Mouse (Mus musculus) kidney, embryonic 15.5 days (tissue): ENCODE data around the gene 4930519P11Rik. TPM values are rescaled to one million over a fixed set of nuclear protein-coding genes. Genes with fewer than 3 reads are reported as not detected.

ENCODE experiments used
- ATAC-seq: fragments of 200-750 bp; cut with Nextera tagmentation; replicated peaks from 2 replicates; pipeline ENCODE4 v1.8.0; 2017; ENCODE audit warnings: moderate TSS enrichment; ENCODE audit not compliant: low FRiP score
- H3K27ac ChIP-seq: fragments of 300-500 bp; sonication (generic); 2 replicates; pipeline ENCODE4 v1.5.1; 2015; ENCODE audit warnings: mild to moderate bottlenecking, inconsistent platforms
- H3K27me3 ChIP-seq: fragments of 300-500 bp; sonication (generic); 2 replicates; pipeline ENCODE4 v1.6.1; 2015; ENCODE audit warnings: inconsistent platforms
- H3K36me3 ChIP-seq: fragments of 300-500 bp; sonication (generic); 2 replicates; pipeline ENCODE4 v1.6.1; 2015; ENCODE audit warnings: inconsistent platforms
- H3K4me1 ChIP-seq: fragments of 300-500 bp; sonication (generic); 2 replicates; pipeline ENCODE4 v1.6.1; 2015; ENCODE audit warnings: inconsistent platforms
- H3K4me2 ChIP-seq: fragments of 300-500 bp; sonication (generic); 2 replicates; pipeline ENCODE4 v1.6.1; 2015; ENCODE audit warnings: moderate library complexity, mild to moderate bottlenecking, inconsistent platforms
- H3K4me3 ChIP-seq: fragments of 300-500 bp; sonication (generic); replicated peaks from 2 replicates; pipeline ENCODE4 v1.5.1; 2015; ENCODE audit warnings: mild to moderate bottlenecking, inconsistent platforms
- H3K9ac ChIP-seq: fragments of 300-500 bp; sonication (generic); 2 replicates; pipeline ENCODE4 v1.6.1; 2015; ENCODE audit warnings: mild to moderate bottlenecking, inconsistent platforms
- H3K9me3 ChIP-seq: fragments of 300-500 bp; sonication (generic); replicated peaks from 2 replicates; pipeline ENCODE4 v1.6.1; 2016; ENCODE audit warnings: inconsistent platforms
- WGBS: fragments of 180-500 bp; shearing (Covaris S2); methylation state at CpG from one replicate; pipeline ENCODE4 v1.1.7; 2015; ENCODE audit warnings: mixed read lengths; 5-methylcytosine and 5-hydroxymethylcytosine counted together
- polyA plus RNA-seq: library from polyadenylated mRNA; unstranded; fragments of >200 nt; fragmentation: Nextera tagmentation; extraction: Ambion mirVana; gene quantifications from 2 replicates; pipeline ENCODE4 v1.2.1, GENCODE M21; 2015

4930519P11Rik gene
- polyA plus RNA-seq: 0.62 TPM in 1 of 2 replicates, not detected in the other

DNA sequence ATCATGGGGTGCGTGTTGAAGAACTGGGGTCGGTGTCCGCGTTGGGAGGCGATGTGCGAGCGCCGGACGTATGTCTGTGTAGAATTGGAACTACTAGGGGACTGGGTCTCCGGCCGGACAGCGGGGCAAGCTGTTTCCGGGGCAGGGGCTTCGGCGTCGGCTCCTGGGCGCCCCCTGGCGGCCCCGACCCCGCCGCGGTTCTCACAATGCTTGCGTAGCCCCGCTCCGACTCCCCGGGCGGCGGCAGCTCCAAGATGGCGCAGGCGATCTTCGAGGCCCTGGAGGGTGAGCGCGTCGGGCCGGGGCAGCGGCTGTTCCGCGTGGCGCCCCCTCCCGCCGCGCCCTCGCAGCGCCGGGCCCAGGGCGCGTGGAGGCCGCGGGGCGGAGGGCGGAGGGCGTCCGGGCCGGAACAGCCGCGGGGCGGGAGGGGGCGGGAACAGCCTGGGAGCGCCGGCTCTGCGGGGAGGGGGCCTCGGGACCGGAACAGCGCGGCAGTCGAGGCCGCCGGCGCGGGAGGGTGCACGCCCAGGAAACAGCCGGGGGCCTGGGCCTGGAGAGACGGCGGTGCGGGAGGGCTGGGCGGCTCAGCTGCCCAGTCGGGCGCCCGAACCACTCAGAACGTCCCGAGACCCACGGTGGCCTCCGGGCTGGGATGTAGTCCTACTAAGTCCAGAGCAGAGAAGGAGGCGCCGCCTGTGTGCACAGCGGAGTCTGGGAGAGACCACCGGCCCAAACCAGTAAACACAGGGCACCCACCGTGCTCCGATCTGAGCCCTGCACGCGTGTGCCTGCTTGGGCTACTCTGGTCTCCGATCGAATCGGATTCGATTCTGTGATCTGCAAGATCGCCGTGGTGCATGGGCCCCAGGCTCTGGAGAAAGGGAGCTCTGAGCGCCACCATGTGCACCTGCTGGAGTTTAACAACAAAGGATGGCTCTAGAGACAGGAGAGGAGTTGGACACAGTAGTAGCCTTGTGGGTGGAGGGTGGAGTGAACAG is at the start of gene 4930519P11Rik, which contains the start of gene Zfp341:
Gene 4930519P11Rik, minus strand, starts transcription at position 320 of the 998 bp plus-strand sequence.
Gene Zfp341, plus strand, starts transcription at position 180 of the 998 bp plus-strand sequence.
- H3K36me3 ChIP-seq: no peaks in the 10 kb centered on the region
- peak; percentile 95 for ATAC-seq
- under 1% methylated on average over 88 of the region's 98 CpGs for WGBS

DNA sequence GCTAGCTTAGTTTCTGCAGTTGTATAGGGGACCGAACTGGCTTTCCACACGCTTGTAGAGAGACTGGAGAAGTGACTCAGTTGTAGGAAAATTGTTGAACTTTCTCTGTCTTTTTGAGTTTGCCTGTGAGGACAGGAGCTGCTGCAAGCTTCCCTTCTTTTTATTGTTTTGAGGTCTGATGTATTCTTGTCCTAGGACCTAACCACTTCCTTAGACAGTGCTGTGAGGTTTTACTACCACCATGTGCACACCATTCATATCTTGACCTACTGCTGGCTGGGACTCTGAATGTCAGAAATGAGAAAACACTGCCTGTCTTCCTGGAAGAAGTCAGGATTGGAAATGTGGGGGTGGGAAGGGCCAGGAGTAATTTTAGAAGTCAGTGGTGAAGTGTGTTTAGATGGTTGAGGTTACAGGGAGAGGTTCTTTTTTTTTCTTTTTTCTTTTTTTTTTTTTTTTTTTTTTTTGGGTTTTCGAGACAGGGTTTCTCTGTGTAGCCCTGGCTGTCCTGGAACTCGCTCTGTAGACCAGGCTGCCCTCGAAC is 46.4 kb upstream of the 4930519P11Rik start:
- H3K27me3 ChIP-seq: no peaks in the 10 kb centered on the region
- WGBS: 82% methylated on average over 5 of the region's 5 CpGs
- H3K4me1 ChIP-seq: peaks cover 24% of the 10 kb centered on the region
- ATAC-seq: no peak
- H3K4me3 ChIP-seq: no peak overlapping the region; the same call in 1 of the 2 replicates
- peak overlapping the region; percentile 81 for H3K4me2 ChIP-seq
- H3K9ac ChIP-seq: no peak overlapping the region
- no peak overlapping the region; the same call in 1 of the 2 replicates for H3K27ac ChIP-seq
- peaks cover 21% of the 10 kb centered on the region for H3K36me3 ChIP-seq
- H3K9me3 ChIP-seq: no peaks in the 10 kb centered on the region

More for the DNA sequence above, at the start of gene 4930519P11Rik, which contains the start of gene Zfp341:
- peak within 1 kb of the TSS; percentile 81 for H3K4me2 ChIP-seq
- H3K27me3 ChIP-seq: peaks cover 2% of the 10 kb centered on the region; the same call in 1 of the 2 replicates
- H3K9ac ChIP-seq: peak within 1 kb of the TSS; percentile 75
- H3K4me1 ChIP-seq: peaks cover 26% of the 10 kb centered on the region
- peak within 1 kb of the TSS; percentile 60 for H3K4me3 ChIP-seq
- peak within 1 kb of the TSS; percentile 99 for H3K27ac ChIP-seq
- no peaks in the 10 kb centered on the region for H3K9me3 ChIP-seq

DNA sequence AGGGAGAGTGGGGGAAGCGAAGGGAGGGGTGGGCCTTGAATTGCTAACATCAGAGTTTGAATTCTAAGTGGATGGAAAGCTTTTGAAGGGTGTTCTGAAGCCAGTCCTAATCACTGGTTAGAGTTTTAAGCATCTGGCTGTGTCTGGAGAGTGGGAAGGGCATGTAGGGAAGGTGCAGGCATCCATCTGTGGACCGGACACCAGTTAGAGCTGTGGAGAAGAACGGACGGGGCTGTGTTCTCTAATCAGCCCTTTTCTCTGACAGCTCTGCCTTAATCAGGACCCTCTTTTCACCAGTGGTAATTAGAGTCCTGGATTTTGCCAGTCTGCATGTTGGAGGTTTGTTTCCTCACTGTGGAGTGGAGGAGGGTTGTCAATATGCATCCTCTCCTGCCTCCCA is 45.8 kb upstream of the 4930519P11Rik start:
- Histone ChIP-seq H3K27ac (no peak overlapping the region; the same call in 1 of the 2 replicates), H3K9me3 (no peaks in the 10 kb centered on the region), H3K9ac (peak overlapping the region; percentile 88; the same call in 1 of the 2 replicates), H3K4me3 (peak overlapping the region; percentile 93; the same call in 1 of the 2 replicates), H3K4me1 (peaks cover 24% of the 10 kb centered on the region), H3K4me2 (peak overlapping the region; percentile 81), H3K36me3 (peaks cover 21% of the 10 kb centered on the region), H3K27me3 (no peaks in the 10 kb centered on the region)
- ATAC-seq: no peak
- WGBS: 71% methylated on average over 4 of the region's 4 CpGs

- H3K9me3 ChIP-seq: no peaks in the 10 kb centered on the region
- H3K27me3 ChIP-seq: no peaks in the 10 kb centered on the region
- H3K27ac ChIP-seq: peak overlapping the region; percentile 89
- H3K4me2 ChIP-seq: peak overlapping the region; percentile 81
- peak overlapping the region; percentile 93 for H3K4me3 ChIP-seq
- WGBS: 5% methylated on average over 12 of the region's 12 CpGs
- peak; percentile 27 for ATAC-seq
- H3K36me3 ChIP-seq: peaks cover 15% of the 10 kb centered on the region
- H3K4me1 ChIP-seq: peaks cover 24% of the 10 kb centered on the region
- H3K9ac ChIP-seq: peak overlapping the region; percentile 88
Observed at GRCm38 (mm10) chr2:154657486-154658237, 44.4 kb upstream of the 4930519P11Rik start.

- ATAC-seq: peak; percentile 99
- peak overlapping the region; percentile 93 for H3K4me3 ChIP-seq
- H3K27ac ChIP-seq: peak overlapping the region; percentile 89
- no peaks in the 10 kb centered on the region for H3K27me3 ChIP-seq
- peak overlapping the region; percentile 81 for H3K4me2 ChIP-seq
- no peaks in the 10 kb centered on the region for H3K9me3 ChIP-seq
- peaks cover 10% of the 10 kb centered on the region for H3K36me3 ChIP-seq
- under 1% methylated on average over 67 of the region's 67 CpGs for WGBS
- H3K4me1 ChIP-seq: peaks cover 24% of the 10 kb centered on the region
- peak overlapping the region; percentile 88 for H3K9ac ChIP-seq
Observed at GRCm38 (mm10) chr2:154656710-154657485, 43.7 kb upstream of the 4930519P11Rik start.

- WGBS: 59% methylated on average over 2 of the region's 2 CpGs
- Histone ChIP-seq H3K9ac (0 out of 2 replicates have a peak overlapping the region, but pooled peaks have one; percentile 24), H3K4me1 (peaks cover 24% of the 10 kb centered on the region), H3K36me3 (peaks cover 4% of the 10 kb centered on the region), H3K27me3 (no peaks in the 10 kb centered on the region), H3K9me3 (no peaks in the 10 kb centered on the region), H3K4me3 (peak overlapping the region; percentile 93), H3K4me2 (peak overlapping the region; percentile 56), H3K27ac (peak overlapping the region; percentile 64)
- ATAC-seq: no peak
Observed at GRCm38 (mm10) chr2:154655878-154656414, 42.7 kb upstream of the 4930519P11Rik start.

- no peak overlapping the region for H3K4me2 ChIP-seq
- no peaks in the 10 kb centered on the region for H3K27me3 ChIP-seq
- ATAC-seq: no peak
- H3K4me1 ChIP-seq: peaks cover 24% of the 10 kb centered on the region
- H3K4me3 ChIP-seq: no peak overlapping the region
- no peak overlapping the region for H3K27ac ChIP-seq
- 95% methylated on average over 12 of the region's 12 CpGs for WGBS
- no peaks in the 10 kb centered on the region for H3K36me3 ChIP-seq
- H3K9me3 ChIP-seq: no peaks in the 10 kb centered on the region
- H3K9ac ChIP-seq: no peak overlapping the region
Observed at GRCm38 (mm10) chr2:154654976-154655375, 41.7 kb upstream of the 4930519P11Rik start.

DNA sequence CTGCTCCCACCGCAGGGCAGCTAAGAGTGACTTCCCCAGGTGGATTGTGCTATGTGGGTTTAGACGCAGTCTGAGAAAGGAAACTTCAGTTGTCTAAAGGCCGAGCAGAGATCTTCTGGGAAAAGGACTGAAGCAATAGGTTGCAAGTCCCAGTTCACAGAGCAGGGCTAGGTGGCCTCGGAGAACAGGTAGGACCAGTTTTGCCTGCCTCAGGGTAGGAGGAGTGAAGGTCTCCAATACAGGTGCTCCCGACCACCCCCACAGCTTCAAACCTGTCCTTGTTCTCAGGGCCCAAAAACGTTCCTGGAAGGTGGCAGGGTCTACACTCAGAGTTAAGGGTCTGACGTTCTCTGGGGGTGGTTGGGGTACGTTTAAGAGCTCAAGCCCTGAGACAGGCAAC is 38.1 kb upstream of the 4930519P11Rik start, which contains the start of gene Chmp4b:
Gene Chmp4b, plus strand, starts transcription at position 343 of the 400 bp plus-strand sequence.
- no peaks in the 10 kb centered on the region for H3K27me3 ChIP-seq
- peak within 1 kb of the TSS; percentile 88 for H3K27ac ChIP-seq
- H3K9ac ChIP-seq: no peak within 1 kb of the TSS
- H3K4me3 ChIP-seq: no peak within 1 kb of the TSS
- ATAC-seq: peak; percentile 59
- H3K4me2 ChIP-seq: 0 out of 2 replicates have a peak within 1 kb of the TSS, but pooled peaks have one; percentile 12
- H3K4me1 ChIP-seq: peaks cover 13% of the 10 kb centered on the region
- H3K36me3 ChIP-seq: no peaks in the 10 kb centered on the region
- 44% methylated on average over 8 of the region's 8 CpGs for WGBS
- H3K9me3 ChIP-seq: no peaks in the 10 kb centered on the region

DNA sequence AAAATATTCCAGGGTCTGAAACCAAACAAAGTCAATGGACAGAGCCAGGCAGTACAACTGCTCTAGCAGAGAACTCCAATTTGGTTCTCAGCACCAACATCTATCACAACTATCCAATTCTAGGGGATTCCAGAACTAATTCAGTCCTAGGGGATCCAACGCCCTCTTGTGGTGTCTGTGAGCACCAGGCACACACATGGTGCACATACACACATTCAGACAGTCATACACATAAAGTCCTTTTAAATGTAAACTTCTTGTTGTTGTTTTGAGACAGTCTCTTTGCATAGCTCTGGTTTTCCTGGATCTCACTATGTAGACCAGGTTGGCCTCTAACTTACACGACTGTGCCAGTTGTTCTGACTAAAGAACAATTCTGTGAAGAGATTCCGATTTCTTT is 37.2 kb upstream of the 4930519P11Rik start:
- Histone ChIP-seq H3K4me2 (no peak overlapping the region), H3K9me3 (no peaks in the 10 kb centered on the region), H3K4me3 (no peak overlapping the region), H3K9ac (no peak overlapping the region), H3K27me3 (no peaks in the 10 kb centered on the region), H3K36me3 (peaks cover 5% of the 10 kb centered on the region), H3K4me1 (peaks cover 8% of the 10 kb centered on the region; the same call in 1 of the 2 replicates), H3K27ac (peak overlapping the region; percentile 88)
- 90% methylated on average over 3 of the region's 3 CpGs for WGBS
- no peak for ATAC-seq

GRCm38 (mm10) chr2:154648086-154648485 is 34.8 kb upstream of the 4930519P11Rik start:
- no peak for ATAC-seq
- Histone ChIP-seq H3K9me3 (no peaks in the 10 kb centered on the region), H3K36me3 (peaks cover 17% of the 10 kb centered on the region), H3K27ac (no peak overlapping the region), H3K4me2 (no peak overlapping the region), H3K27me3 (no peaks in the 10 kb centered on the region), H3K4me1 (peaks cover 8% of the 10 kb centered on the region; the same call in 1 of the 2 replicates), H3K4me3 (no peak overlapping the region), H3K9ac (no peak overlapping the region)
- WGBS: 30% methylated on average over 3 of the region's 3 CpGs
